Mouse (Mus musculus) spleen, embryonic (tissue): ENCODE data around the gene Ntsr2.

Experiments
- CTCF ChIA-PET: fragments of 350-600 bp; sonication (Branson Sonifier 250); formaldehyde crosslinking; loops from one replicate; lab custom pipeline; 2022; lab: Charles Lee

The Ntsr2 gene

GRCm38 (mm10) chr12:16653332-16654093 lies at the start of gene Ntsr2:
Gene Ntsr2, plus strand, starts transcription at chr12:16653382.
- CTCF ChIA-PET, result interaction anchor here (0.6 kb wide), 1 partner anchor 43 kb away, joined by 5 read pairs; no protein-coding TSS in a partner anchor

- CTCF ChIA-PET, result no interaction called here
Observed at GRCm38 (mm10) chr12:16605624-16606023, 47.6 kb upstream of the Ntsr2 start.

- CTCF ChIA-PET, result no interaction called here
Observed at GRCm38 (mm10) chr12:16610936-16611335, 42.2 kb upstream of the Ntsr2 start, which contains the start of gene Lpin1. Gene Lpin1, minus strand, starts transcription at chr12:16610966.

GRCm38 (mm10) chr12:16614556-16614955 lies 38.6 kb upstream of the Ntsr2 start:
- CTCF ChIA-PET, result no interaction called here

- CTCF ChIA-PET, result no interaction called here
Observed at GRCm38 (mm10) chr12:16615738-16616137, 37.4 kb upstream of the Ntsr2 start.

GRCm38 (mm10) chr12:16618512-16619274 lies 34.5 kb upstream of the Ntsr2 start:
- CTCF ChIA-PET, result interaction anchor here (0.6 kb wide), 1 partner anchor 1623 kb away, joined by 11 read pairs; no protein-coding TSS in a partner anchor

GRCm38 (mm10) chr12:16619453-16619852 lies 33.7 kb upstream of the Ntsr2 start:
- CTCF ChIA-PET, result interaction anchor here (0.6 kb wide), 1 partner anchor 1623 kb away, joined by 11 read pairs; no protein-coding TSS in a partner anchor

GRCm38 (mm10) chr12:16620230-16620629 lies 33.0 kb upstream of the Ntsr2 start:
- CTCF ChIA-PET, result no interaction called here

- CTCF ChIA-PET, result interaction anchor here (0.9 kb wide), 1 partner anchor 61 kb away, joined by 7 read pairs; no protein-coding TSS in a partner anchor
Observed at GRCm38 (mm10) chr12:16630152-16630865, 22.9 kb upstream of the Ntsr2 start.

GRCm38 (mm10) chr12:16630866-16631185 lies 22.4 kb upstream of the Ntsr2 start:
- CTCF ChIA-PET, result interaction anchor here (0.9 kb wide), 1 partner anchor 62 kb away, joined by 7 read pairs; no protein-coding TSS in a partner anchor

- CTCF ChIA-PET, result interaction anchor here (0.9 kb wide), 1 partner anchor 63 kb away, joined by 7 read pairs; no protein-coding TSS in a partner anchor
Observed at GRCm38 (mm10) chr12:16631423-16631822, 21.8 kb upstream of the Ntsr2 start.

- CTCF ChIA-PET, result interaction anchor here (0.6 kb wide), 1 partner anchor 380 kb away, joined by 3 read pairs; no protein-coding TSS in a partner anchor
Observed at GRCm38 (mm10) chr12:16633235-16633634, 19.9 kb upstream of the Ntsr2 start.

- CTCF ChIA-PET, result interaction anchor here (0.5 to 1.2 kb wide), 3 partner anchors 53 to 167 kb away, joined by 3 read pairs; no protein-coding TSS in a partner anchor
Observed at GRCm38 (mm10) chr12:16634075-16634813, 18.9 kb upstream of the Ntsr2 start.

- CTCF ChIA-PET, result no interaction called here
Observed at GRCm38 (mm10) chr12:16635816-16636215, 17.4 kb upstream of the Ntsr2 start.

- CTCF ChIA-PET, result no interaction called here
Observed at GRCm38 (mm10) chr12:16639078-16639771, 14.0 kb upstream of the Ntsr2 start.

- CTCF ChIA-PET, result no interaction called here
Observed at GRCm38 (mm10) chr12:16640075-16640474, 13.1 kb upstream of the Ntsr2 start.

- CTCF ChIA-PET, result no interaction called here
Observed at GRCm38 (mm10) chr12:16642000-16642399, 11.2 kb upstream of the Ntsr2 start.

- CTCF ChIA-PET, result interaction anchor here (1.2 kb wide), 1 partner anchor 75 kb away, joined by 3 read pairs; no protein-coding TSS in a partner anchor
Observed at GRCm38 (mm10) chr12:16643508-16644345, 9.5 kb upstream of the Ntsr2 start.

- CTCF ChIA-PET, result interaction anchor here (1.2 kb wide), 1 partner anchor 76 kb away, joined by 3 read pairs; no protein-coding TSS in a partner anchor
Observed at GRCm38 (mm10) chr12:16644698-16645097, 8.5 kb upstream of the Ntsr2 start.
